Mouse (Mus musculus): ENCODE measurements around the gene Cfap99. TPM values are rescaled to one million over a fixed set of nuclear protein-coding genes. Genes with fewer than 3 reads are reported as not detected.
A peak's percentile ranks its signal among the peaks of the same experiment; 100 is the strongest.

The Cfap99 gene
- 0.09 and 0.25 TPM in 2 replicates for polyA plus RNA-seq (2016; fragmentation: Nextera tagmentation; extraction: Ambion mirVana)

DNA sequence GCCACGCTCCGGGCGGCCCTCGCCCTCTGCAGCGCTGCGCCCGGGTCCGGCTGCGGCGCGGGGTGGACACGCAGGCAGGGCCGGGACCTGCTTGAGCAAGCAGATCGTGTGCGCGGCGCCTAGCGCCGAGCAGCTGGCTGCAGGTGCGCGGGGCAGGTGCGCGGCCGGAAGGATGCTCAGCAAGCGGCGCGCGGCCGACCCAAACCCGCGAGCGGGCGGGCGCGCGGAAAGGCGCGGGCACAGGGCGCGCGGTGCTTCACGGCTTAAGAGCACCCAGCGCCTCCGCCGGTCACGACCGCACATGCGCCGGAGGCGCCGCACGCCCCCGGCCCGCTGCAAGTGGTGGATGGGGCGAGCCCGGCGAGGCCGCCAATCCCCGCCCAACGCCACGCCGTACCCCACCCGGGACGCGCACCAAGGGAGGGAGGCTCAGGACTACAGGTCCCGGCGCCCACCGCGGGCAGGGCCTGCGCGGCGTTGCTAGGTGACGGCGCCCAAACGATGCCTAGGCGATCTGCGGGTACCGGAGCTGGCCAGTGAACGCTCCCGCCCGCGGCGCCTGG is at the start of gene Cfap99, which contains the start of gene Zfyve28:
Gene Cfap99, plus strand, starts transcription at position 447 of the 563 bp plus-strand sequence.
Gene Zfyve28, minus strand, starts transcription at position 296 of the 563 bp plus-strand sequence.
- Histone ChIP-seq H3K4me3 (peak within 1 kb of the TSS; percentile 80), H3K9ac (peak within 1 kb of the TSS; percentile 72), H3K4me1 (peaks cover 21% of the 10 kb centered on the region), H3K27me3 (peaks cover 61% of the 10 kb centered on the region), H3K4me2 (replicated peaks) (peak within 1 kb of the TSS; percentile 95), H3K36me3 (no peaks in the 10 kb centered on the region), H3K9me3 (replicated peaks) (no peaks in the 10 kb centered on the region), H3K27ac (no peak within 1 kb of the TSS)
- ATAC-seq (ENCODE audit: low FRiP score) = peak; percentile 98
- WGBS = under 1% methylated on average over 79 of the region's 83 CpGs

DNA sequence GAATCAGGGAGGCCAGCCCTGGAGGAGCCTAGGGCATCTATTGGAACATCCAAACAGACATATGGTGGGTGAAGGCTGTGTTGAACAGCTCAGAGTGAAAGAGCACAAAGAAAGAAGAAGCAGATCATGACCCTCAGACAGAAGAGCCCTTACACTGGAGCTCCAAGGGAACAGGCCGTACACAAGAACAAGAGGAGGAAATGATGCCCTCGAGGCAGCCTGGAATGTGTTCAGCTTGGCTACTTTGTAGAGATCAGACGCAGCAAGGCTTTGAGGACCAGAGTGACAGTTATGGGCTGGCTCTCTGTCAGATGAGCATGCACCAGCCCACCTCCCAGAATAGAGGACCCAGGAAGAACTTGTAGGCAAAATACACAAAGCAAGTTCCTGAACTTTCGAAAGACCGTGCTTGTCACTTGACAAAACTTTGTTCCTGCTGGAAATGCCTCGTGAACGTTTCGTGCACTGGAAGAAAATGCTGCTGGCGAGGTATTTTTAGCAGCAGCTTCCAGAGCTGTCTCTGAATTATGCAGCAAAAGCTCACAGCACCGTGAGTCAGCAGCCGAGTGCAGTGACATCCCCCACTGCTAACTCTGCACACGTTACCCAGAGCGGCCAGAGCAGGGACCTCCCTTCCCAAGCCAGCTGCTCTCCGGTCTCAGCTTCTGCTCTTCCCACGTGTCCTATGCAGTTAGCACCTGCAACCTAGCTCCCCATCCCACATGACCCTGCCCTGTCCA is 46.0 kb upstream of the Cfap99 start:
- Histone ChIP-seq H3K36me3 (no peaks in the 10 kb centered on the region), H3K4me2 (replicated peaks) (no peak overlapping the region), H3K4me3 (no peak overlapping the region), H3K9ac (no peak overlapping the region), H3K27ac (no peak overlapping the region), H3K4me1 (peaks cover 6% of the 10 kb centered on the region; the same call in 1 of the 2 replicates), H3K9me3 (replicated peaks) (no peaks in the 10 kb centered on the region), H3K27me3 (no peaks in the 10 kb centered on the region)
- no peak for ATAC-seq (ENCODE audit: low FRiP score)
- WGBS = 49% methylated on average over 15 of the region's 15 CpGs

DNA sequence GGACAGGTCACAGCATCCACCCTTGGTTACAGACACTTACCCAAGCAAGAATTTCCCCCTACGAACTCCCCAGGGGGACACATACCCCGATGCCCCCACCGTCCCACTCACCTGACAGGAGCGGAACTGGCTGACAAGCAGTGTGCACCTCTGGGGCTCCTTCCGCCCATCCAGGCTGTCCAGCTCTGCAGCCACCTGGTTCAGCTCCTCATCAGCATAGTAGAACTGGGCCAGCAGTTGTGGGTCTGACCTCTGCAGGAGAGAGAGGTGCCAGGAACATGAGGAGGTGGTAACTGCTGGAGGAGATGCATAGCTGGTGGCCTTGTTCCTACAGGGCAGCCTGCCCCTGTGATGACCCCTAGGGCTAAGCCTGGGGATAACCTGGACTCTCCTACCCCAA is 45.3 kb upstream of the Cfap99 start:
- WGBS = 81% methylated on average over 5 of the region's 5 CpGs
- no peak for ATAC-seq (ENCODE audit: low FRiP score)
- H3K4me2 ChIP-seq (replicated peaks) = no peak overlapping the region
- no peaks in the 10 kb centered on the region for H3K36me3 ChIP-seq
- H3K9me3 ChIP-seq (replicated peaks) = no peaks in the 10 kb centered on the region
- no peak overlapping the region for H3K9ac ChIP-seq
- no peaks in the 10 kb centered on the region for H3K27me3 ChIP-seq
- no peak overlapping the region for H3K27ac ChIP-seq
- H3K4me3 ChIP-seq = no peak overlapping the region
- peaks cover 6% of the 10 kb centered on the region; the same call in 1 of the 2 replicates for H3K4me1 ChIP-seq

DNA sequence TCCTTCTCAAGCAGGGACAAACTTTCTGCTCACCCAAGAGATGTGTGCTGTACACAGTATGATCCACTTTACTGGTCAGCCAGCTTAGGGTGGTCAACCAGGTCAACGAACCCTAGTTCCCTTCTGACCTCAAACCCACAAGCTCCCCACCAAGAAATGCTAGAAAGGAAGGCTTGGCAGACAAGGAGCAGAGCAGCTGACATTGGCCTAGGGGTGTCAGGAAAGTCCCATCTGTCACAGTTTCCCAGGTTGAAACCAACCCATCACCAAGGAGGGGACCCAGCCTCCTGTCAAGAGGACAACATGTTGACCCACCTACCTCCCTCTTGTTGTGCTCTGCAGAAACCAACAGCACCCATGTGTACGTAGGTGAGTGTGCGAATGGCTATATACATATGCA is 42.0 kb upstream of the Cfap99 start:
- H3K27me3 ChIP-seq = no peaks in the 10 kb centered on the region
- no peaks in the 10 kb centered on the region for H3K36me3 ChIP-seq
- H3K27ac ChIP-seq = no peak overlapping the region
- peaks cover 23% of the 10 kb centered on the region for H3K4me1 ChIP-seq
- H3K9me3 ChIP-seq (replicated peaks) = no peaks in the 10 kb centered on the region
- H3K4me3 ChIP-seq = no peak overlapping the region
- ATAC-seq (ENCODE audit: low FRiP score) = no peak
- 93% methylated on average over 3 of the region's 3 CpGs for WGBS
- H3K4me2 ChIP-seq (replicated peaks) = no peak overlapping the region
- no peak overlapping the region for H3K9ac ChIP-seq

DNA sequence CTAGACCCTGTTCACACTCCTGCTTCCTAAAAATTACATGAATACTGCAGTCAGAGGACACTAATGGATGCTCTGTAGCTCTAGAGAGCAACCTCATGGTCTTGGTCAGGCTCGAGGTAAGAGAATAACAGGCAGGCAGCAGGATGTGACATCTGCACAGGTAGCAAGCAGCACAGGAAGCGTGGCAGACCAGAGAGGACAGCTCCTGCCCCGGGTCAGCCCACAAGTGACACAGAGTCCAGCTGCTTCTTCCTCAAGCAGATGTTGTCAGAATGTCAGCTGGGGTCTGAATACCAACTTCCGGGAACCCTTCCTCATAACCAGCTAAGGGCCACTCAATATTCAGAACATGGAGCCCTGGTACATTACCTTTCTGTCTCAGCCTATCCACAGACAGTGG is 39.3 kb upstream of the Cfap99 start:
- ATAC-seq (ENCODE audit: low FRiP score) = no peak
- Histone ChIP-seq H3K4me3 (no peak overlapping the region), H3K36me3 (no peaks in the 10 kb centered on the region), H3K27me3 (no peaks in the 10 kb centered on the region), H3K4me1 (peaks cover 36% of the 10 kb centered on the region), H3K9ac (no peak overlapping the region), H3K27ac (no peak overlapping the region), H3K4me2 (replicated peaks) (no peak overlapping the region), H3K9me3 (replicated peaks) (no peaks in the 10 kb centered on the region)
- 83% methylated on average over 4 of the region's 4 CpGs for WGBS

DNA sequence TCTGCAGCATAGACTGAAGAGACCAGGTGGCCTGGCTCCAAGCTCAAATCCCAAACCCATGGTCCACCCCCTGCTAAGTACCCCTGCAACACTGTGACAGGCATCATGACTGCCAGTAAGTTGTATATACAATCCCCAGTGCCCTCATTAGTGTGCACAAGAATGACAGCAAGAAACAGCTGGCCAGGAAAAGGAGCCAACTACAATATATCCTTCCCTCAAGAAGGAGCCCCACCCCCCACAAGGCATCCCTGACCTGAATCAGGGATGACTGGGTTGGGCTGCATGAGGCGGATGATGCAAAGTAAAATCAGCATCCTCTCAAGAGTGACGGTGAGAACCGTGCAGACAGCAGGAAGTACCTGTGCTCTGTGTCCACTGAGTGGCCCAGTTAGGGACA is 38.3 kb upstream of the Cfap99 start:
- Histone ChIP-seq H3K27ac (no peak overlapping the region), H3K4me2 (replicated peaks) (no peak overlapping the region), H3K9ac (no peak overlapping the region), H3K9me3 (replicated peaks) (no peaks in the 10 kb centered on the region), H3K4me1 (peaks cover 36% of the 10 kb centered on the region), H3K27me3 (no peaks in the 10 kb centered on the region), H3K36me3 (no peaks in the 10 kb centered on the region), H3K4me3 (no peak overlapping the region)
- ATAC-seq (ENCODE audit: low FRiP score) = no peak; the same call in 1 of the 2 replicates
- 72% methylated on average over 3 of the region's 3 CpGs for WGBS

DNA sequence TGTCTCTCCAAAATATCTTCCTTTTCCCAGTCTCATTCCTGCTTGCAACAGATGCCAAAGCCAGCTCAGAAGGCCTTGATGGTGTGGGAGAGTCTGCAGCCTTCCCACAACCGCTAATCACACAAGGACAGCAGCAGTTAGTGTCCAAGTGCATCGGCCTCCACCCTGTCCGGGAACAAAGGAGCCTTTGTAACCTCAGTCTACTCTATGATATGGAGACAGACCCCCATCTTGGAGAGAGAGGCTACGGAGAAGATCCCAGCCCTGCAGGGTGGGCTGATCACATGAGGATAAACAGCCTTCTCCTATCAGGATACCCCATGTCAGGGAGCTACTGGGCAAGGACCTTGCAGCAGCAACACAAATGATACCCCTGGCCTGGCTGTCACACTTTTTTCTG is 36.6 kb upstream of the Cfap99 start:
- ATAC-seq (ENCODE audit: low FRiP score) = peak; percentile 70; the same call in 1 of the 2 replicates
- no peak overlapping the region for H3K4me3 ChIP-seq
- H3K9ac ChIP-seq = no peak overlapping the region
- H3K36me3 ChIP-seq = no peaks in the 10 kb centered on the region
- 41% methylated on average over 4 of the region's 4 CpGs for WGBS
- peak overlapping the region; percentile 49 for H3K27ac ChIP-seq
- H3K4me1 ChIP-seq = peaks cover 36% of the 10 kb centered on the region
- H3K9me3 ChIP-seq (replicated peaks) = no peaks in the 10 kb centered on the region
- no peaks in the 10 kb centered on the region for H3K27me3 ChIP-seq
- no peak overlapping the region for H3K4me2 ChIP-seq (replicated peaks)

DNA sequence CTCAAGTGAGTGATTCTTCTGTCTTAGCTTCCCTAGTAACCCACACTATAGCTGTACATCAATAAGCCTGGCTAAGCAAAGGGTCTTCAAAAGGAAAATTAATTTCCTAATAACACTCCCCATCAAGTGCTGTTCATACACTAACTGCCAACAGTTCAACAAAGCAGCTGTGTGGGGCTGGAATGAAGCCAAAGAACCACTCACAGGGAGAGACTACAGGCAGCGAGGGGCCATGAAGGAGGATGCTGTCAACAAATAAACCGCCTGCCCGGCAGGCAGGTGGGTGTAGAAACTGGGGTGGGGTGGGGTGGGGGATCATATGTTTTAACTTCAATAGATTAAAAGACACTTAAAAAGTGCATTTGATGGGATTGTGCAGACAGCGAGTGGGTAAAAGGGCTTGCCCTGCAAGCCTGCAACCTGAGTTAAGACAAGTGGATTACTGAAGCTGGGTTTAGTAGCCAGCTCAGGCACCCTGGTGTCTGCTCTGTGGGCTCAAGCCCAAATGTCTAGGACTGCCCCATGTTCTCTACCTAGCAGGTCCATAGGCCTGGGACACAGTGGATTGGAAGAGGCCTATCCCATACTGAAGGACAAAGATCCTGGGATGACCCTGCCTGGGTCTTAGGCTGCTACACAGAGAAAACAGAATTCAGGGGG is 36.0 kb upstream of the Cfap99 start:
- WGBS = 25% methylated on average over 4 of the region's 4 CpGs
- H3K27ac ChIP-seq = peak overlapping the region; percentile 49
- ATAC-seq (ENCODE audit: low FRiP score) = peak; percentile 65

DNA sequence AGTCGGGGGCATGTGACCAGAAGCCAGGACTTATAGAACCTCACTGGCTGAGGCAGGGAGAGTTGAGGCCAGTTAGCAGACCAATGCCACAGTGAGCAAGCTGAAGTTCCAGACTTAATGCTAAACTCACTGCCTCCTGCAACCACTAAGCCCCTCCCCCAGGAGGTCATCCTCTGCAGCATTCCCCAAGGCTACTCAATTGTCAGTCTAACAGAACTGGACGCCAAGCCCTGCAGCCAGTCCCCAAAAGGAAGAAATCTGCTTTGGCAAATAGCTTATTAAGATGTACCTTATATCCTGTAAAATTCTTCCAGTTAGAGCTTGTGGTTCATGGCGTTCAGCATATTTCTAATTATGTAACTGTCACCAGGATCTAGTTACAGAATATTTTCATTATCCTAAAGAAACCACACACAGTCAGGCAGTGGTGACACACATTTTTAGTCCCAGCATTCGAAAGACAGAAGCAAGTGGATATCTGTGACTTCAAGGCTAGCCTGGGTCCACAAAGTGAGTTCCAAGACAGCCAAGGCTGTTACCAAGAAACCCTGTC is 35.4 kb upstream of the Cfap99 start:
- Histone ChIP-seq H3K27ac (peak overlapping the region; percentile 49), H3K4me2 (replicated peaks) (no peak overlapping the region), H3K36me3 (no peaks in the 10 kb centered on the region), H3K27me3 (no peaks in the 10 kb centered on the region), H3K4me1 (peaks cover 36% of the 10 kb centered on the region), H3K9me3 (replicated peaks) (no peaks in the 10 kb centered on the region), H3K4me3 (no peak overlapping the region), H3K9ac (no peak overlapping the region)
- WGBS = 53% methylated on average over 4 of the region's 4 CpGs
- no peak for ATAC-seq (ENCODE audit: low FRiP score)

More for the DNA sequence above, 36.0 kb upstream of the Cfap99 start:
- no peaks in the 10 kb centered on the region for H3K36me3 ChIP-seq
- no peak overlapping the region for H3K4me2 ChIP-seq (replicated peaks)
- H3K9ac ChIP-seq = no peak overlapping the region
- H3K27me3 ChIP-seq = no peaks in the 10 kb centered on the region
- peaks cover 36% of the 10 kb centered on the region for H3K4me1 ChIP-seq
- H3K4me3 ChIP-seq = no peak overlapping the region
- no peaks in the 10 kb centered on the region for H3K9me3 ChIP-seq (replicated peaks)

DNA sequence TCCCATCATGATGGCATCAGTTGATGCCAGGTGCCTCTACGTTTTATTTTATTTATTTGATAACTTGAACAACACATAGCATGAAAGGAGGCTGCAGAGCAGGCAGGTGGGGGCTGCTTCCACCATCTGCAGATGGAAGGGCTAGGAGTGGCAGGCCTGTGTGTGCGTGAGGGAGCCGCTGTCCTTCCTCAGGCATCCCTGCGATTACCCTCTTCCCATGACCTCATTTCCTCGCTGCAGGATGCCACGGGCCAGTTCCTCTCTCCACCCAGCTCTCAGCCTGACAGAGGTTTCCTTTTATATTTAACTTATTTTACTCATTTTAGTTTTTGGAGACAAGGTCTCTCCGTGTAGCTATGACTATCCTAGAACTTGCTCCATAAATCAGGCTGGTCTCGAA is 34.1 kb upstream of the Cfap99 start:
- Histone ChIP-seq H3K4me1 (peaks cover 36% of the 10 kb centered on the region), H3K9me3 (replicated peaks) (no peaks in the 10 kb centered on the region), H3K27ac (no peak overlapping the region), H3K36me3 (no peaks in the 10 kb centered on the region), H3K4me3 (no peak overlapping the region), H3K4me2 (replicated peaks) (no peak overlapping the region), H3K9ac (no peak overlapping the region), H3K27me3 (no peaks in the 10 kb centered on the region)
- WGBS = 71% methylated on average over 8 of the region's 8 CpGs
- no peak for ATAC-seq (ENCODE audit: low FRiP score)

DNA sequence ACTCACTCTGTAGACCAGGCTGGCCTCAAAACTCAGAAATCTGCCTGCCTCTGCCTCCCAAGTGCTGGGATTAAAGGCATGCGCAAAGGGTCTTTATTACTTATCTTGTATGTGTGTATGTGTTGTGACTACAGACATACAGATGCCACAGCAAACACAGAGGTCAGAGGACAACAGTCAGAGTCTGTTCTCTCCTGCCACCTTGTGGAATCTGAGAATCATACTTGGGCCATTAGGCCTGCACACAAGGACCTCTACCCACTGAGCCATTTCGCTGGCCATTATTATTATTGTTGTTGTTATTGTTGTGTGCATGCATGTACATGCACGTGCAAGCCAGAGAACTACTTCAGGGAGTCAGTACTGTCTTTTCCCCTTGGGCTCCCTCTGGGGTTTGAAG is 33.2 kb upstream of the Cfap99 start:
- Histone ChIP-seq H3K4me3 (no peak overlapping the region), H3K9ac (no peak overlapping the region), H3K9me3 (replicated peaks) (no peaks in the 10 kb centered on the region), H3K4me2 (replicated peaks) (no peak overlapping the region), H3K36me3 (no peaks in the 10 kb centered on the region), H3K27me3 (no peaks in the 10 kb centered on the region), H3K4me1 (peaks cover 31% of the 10 kb centered on the region), H3K27ac (no peak overlapping the region)
- 86% methylated on average over 3 of the region's 3 CpGs for WGBS
- ATAC-seq (ENCODE audit: low FRiP score) = no peak

DNA sequence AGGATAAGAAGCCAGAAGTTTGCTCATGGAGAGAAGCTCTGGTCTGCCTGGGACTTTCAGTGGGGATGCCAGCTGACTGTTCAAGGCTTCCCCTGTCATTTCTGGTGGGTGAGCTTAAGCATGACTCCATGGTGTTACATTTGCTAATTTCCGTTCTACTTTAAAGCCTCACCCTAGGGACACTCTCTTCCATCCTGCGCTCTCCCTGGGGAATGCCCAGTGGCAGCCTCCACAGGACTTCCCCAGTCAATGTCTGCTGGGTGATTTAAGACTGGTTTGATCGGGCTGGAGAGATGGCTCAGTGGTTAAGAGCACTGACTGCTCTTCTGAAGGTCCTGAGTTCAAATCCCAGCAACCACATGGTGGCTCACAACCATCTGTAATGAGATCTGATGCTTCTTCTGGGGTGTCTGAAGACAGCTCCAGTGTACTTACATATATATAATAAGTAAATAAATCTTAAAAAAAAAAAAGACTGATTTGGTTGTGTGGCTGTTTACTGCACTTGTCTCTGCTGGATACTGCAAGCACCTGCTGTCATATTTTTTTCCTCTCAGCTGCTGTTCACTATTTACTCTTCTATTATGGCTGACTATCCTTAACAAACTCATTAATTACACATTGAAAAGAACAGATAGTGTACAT is 29.1 kb upstream of the Cfap99 start:
- H3K4me3 ChIP-seq = no peak overlapping the region
- no peak overlapping the region for H3K9ac ChIP-seq
- no peak for ATAC-seq (ENCODE audit: low FRiP score)
- no peaks in the 10 kb centered on the region for H3K9me3 ChIP-seq (replicated peaks)
- H3K4me2 ChIP-seq (replicated peaks) = no peak overlapping the region
- 67% methylated on average over 3 of the region's 3 CpGs for WGBS
- no peaks in the 10 kb centered on the region for H3K4me1 ChIP-seq
- no peaks in the 10 kb centered on the region for H3K27me3 ChIP-seq
- no peaks in the 10 kb centered on the region for H3K36me3 ChIP-seq
- H3K27ac ChIP-seq = no peak overlapping the region
